Mouse (Mus musculus) CH12.LX (cell line): ENCODE measurements around the gene Gm20388. TPM values are rescaled to one million over a fixed set of nuclear protein-coding genes. Genes with fewer than 3 reads are reported as not detected.
"Not testable (repeated sequence)": the region's sequence is repeated elsewhere in the genome, so short reads cannot be mapped to it uniquely, and the experiment has no call there.

Source experiments
- DNase-seq: peaks from one replicate; pipeline ENCODE4 v3.0.0-alpha.2; 2013; ENCODE audit errors: extremely low read depth
- H3K27ac ChIP-seq: 2 replicates; pipeline ENCODE4 v1.5.1; 2012; ENCODE audit warnings: low read depth, mild to moderate bottlenecking, control low read depth, moderate library complexity; ENCODE audit not compliant: insufficient read depth
- H3K27me3 ChIP-seq: replicated peaks from 2 replicates; pipeline ENCODE3; 2012; ENCODE audit warnings: inconsistent platforms
- H3K36me3 ChIP-seq, 2 experiments: replicated peaks in 1 of 2; 2 replicates each; pipeline versions ENCODE3 to v1.6.1; 2012; ENCODE audit warnings: inconsistent platforms in 1 of 2, low read length in 1 of 2, mild to moderate bottlenecking in 1 of 2, mixed read lengths in 1 of 2, moderate library complexity in 1 of 2; ENCODE audit not compliant: control insufficient read depth in 1 of 2, insufficient read depth in 1 of 2
- H3K4me1 ChIP-seq, 2 experiments: 2 replicates each; pipeline ENCODE4 v1.6.1; 2012; ENCODE audit warnings: inconsistent platforms in 1 of 2, moderate library complexity in 1 of 2; ENCODE audit not compliant: insufficient read depth in 2 of 2, control insufficient read depth in 1 of 2
- H3K4me2 ChIP-seq: 2 replicates; pipeline ENCODE4 v1.6.1; 2012; ENCODE audit warnings: low read depth, mild to moderate bottlenecking, control low read depth; ENCODE audit not compliant: poor library complexity, insufficient read depth, severe bottlenecking
- H3K4me3 ChIP-seq, 3 experiments: fragments of 150-350 bp in 1 of 3; sonication (generic) in 1 of 3; replicated peaks in 1 of 3; 2 replicates each; pipeline versions ENCODE3 to v1.5.1; 2011 to 2012; ENCODE audit warnings: low read depth in 2 of 3, low read length in 2 of 3, mild to moderate bottlenecking in 2 of 3, moderate library complexity in 2 of 3, control low read depth in 1 of 3, improper control_type of control experiment in 1 of 3, inconsistent platforms in 1 of 3, mixed read lengths in 1 of 3; ENCODE audit not compliant: poor library complexity in 1 of 3
- H3K79me2 ChIP-seq: replicated peaks from 2 replicates; pipeline ENCODE4 v1.6.1; 2012; ENCODE audit warnings: mild to moderate bottlenecking, moderate library complexity; ENCODE audit not compliant: control insufficient read depth, poor library complexity, insufficient read depth, severe bottlenecking; ENCODE audit errors: extremely low read depth
- H3K9ac ChIP-seq: 2 replicates; pipeline ENCODE4 v1.6.1; 2012; ENCODE audit warnings: low read depth, mild to moderate bottlenecking, control low read depth, moderate library complexity; ENCODE audit not compliant: insufficient read depth
- H3K9me3 ChIP-seq: replicated peaks from 2 replicates; pipeline ENCODE3; 2012; ENCODE audit warnings: low read length, inconsistent platforms, mixed read lengths
- CHD1 ChIP-seq: IDR thresholded peaks from 2 replicates; pipeline ENCODE4 v1.6.1; 2012; ENCODE audit warnings: low read depth, low read length, improper control_type of control experiment, inconsistent platforms
- CHD2 ChIP-seq: IDR thresholded peaks from 2 replicates; pipeline ENCODE4 v1.6.1; 2011; ENCODE audit warnings: low read length, improper control_type of control experiment
- CTCF ChIP-seq, 2 experiments: IDR thresholded peaks in 1 of 2; conservative IDR thresholded peaks in 1 of 2; 2 replicates each; pipeline ENCODE4 v1.5.1; 2011 to 2012; ENCODE audit warnings: low read depth in 2 of 2, low read length in 2 of 2, improper control_type of control experiment in 1 of 2, inconsistent platforms in 1 of 2, mild to moderate bottlenecking in 1 of 2, moderate library complexity in 1 of 2
- ELF1 ChIP-seq: IDR thresholded peaks from 2 replicates; pipeline ENCODE4 v1.6.1; 2014; ENCODE audit warnings: low read depth, mild to moderate bottlenecking, inconsistent platforms, low read length, improper control_type of control experiment
- EP300 ChIP-seq: IDR thresholded peaks from 2 replicates; pipeline ENCODE4 v1.6.1; 2011; ENCODE audit warnings: low read length, improper control_type of control experiment
- ETS1 ChIP-seq: conservative IDR thresholded peaks from 2 replicates; pipeline ENCODE4 v1.6.1; 2012; ENCODE audit warnings: low read depth, mild to moderate bottlenecking, inconsistent platforms, low read length, improper control_type of control experiment, moderate library complexity
- HCFC1 ChIP-seq: IDR thresholded peaks from 2 replicates; pipeline ENCODE4 v1.6.1; 2012; ENCODE audit warnings: low read depth, mild to moderate bottlenecking, inconsistent platforms, low read length, improper control_type of control experiment
- JUND ChIP-seq: conservative IDR thresholded peaks from 2 replicates; pipeline ENCODE4 v1.6.1; 2011; ENCODE audit warnings: low read depth, low read length, improper control_type of control experiment
- MAFK ChIP-seq: IDR thresholded peaks from 2 replicates; pipeline ENCODE4 v1.6.1; 2011; ENCODE audit warnings: low read length, improper control_type of control experiment; ENCODE audit not compliant: insufficient replicate concordance
- MXI1 ChIP-seq: IDR thresholded peaks from 2 replicates; pipeline ENCODE4 v1.6.1; 2011; ENCODE audit warnings: mild to moderate bottlenecking, low read depth, low read length, improper control_type of control experiment
- NRF1 ChIP-seq: IDR thresholded peaks from 2 replicates; pipeline ENCODE4 v1.6.1; 2014; ENCODE audit warnings: low read depth, mild to moderate bottlenecking, inconsistent platforms, low read length, improper control_type of control experiment, moderate library complexity
- PAX5 ChIP-seq: IDR thresholded peaks from 2 replicates; pipeline ENCODE4 v1.6.1; 2012; ENCODE audit warnings: low read length, inconsistent platforms, mixed read lengths
- POLR2A ChIP-seq: IDR thresholded peaks from 2 replicates; pipeline ENCODE4 v1.6.1; 2011; ENCODE audit warnings: low read depth, mild to moderate bottlenecking, improper control_type of control experiment, low read length
- POLR2AphosphoS2 ChIP-seq: IDR thresholded peaks from 2 replicates; pipeline ENCODE4 v1.6.1; 2011; ENCODE audit warnings: low read depth, low read length, improper control_type of control experiment
- RAD21 ChIP-seq: IDR thresholded peaks from 2 replicates; pipeline ENCODE4 v1.6.1; 2011; ENCODE audit warnings: low read depth, mild to moderate bottlenecking, low read length, improper control_type of control experiment, moderate library complexity
- SIN3A ChIP-seq: IDR thresholded peaks from 2 replicates; pipeline ENCODE4 v1.6.1; 2012; ENCODE audit warnings: low read length, improper control_type of control experiment, inconsistent platforms
- UBTF ChIP-seq: IDR thresholded peaks from 2 replicates; pipeline ENCODE4 v1.6.1; 2012; ENCODE audit warnings: low read depth, mild to moderate bottlenecking, inconsistent platforms, low read length, improper control_type of control experiment, moderate library complexity
- USF1 ChIP-seq: IDR thresholded peaks from 2 replicates; pipeline ENCODE4 v1.6.1; 2014; ENCODE audit warnings: low read depth, mild to moderate bottlenecking, inconsistent platforms, low read length, improper control_type of control experiment
- ZC3H11A ChIP-seq: IDR thresholded peaks from 2 replicates; pipeline ENCODE4 v1.6.1; 2012; ENCODE audit warnings: low read depth, mild to moderate bottlenecking, inconsistent platforms, low read length, improper control_type of control experiment
- dilution Hi-C: fragments of 300-500 bp; cut with MboI; formaldehyde crosslinking; loops from 2 replicates; pipeline ENCODE4 v1.14.3; 2020; ENCODE audit warnings: low sequenced_read_pairs; ENCODE audit not compliant: extremely low pct_unique_long_range_greater_than_20kb, extremely low pct_ligation_motif_present
- in situ Hi-C: fragments of 300-500 bp; cut with MboI; formaldehyde crosslinking; loops from 3 replicates; pipeline ENCODE4 v1.14.3; 2019; ENCODE audit warnings: low sequenced_read_pairs, low pct_ligation_motif_present, low pct_unique_long_range_greater_than_20kb, mixed read lengths
- polyA plus RNA-seq: library from polyadenylated mRNA; unstranded; fragments of >175 nt; gene quantifications from 2 replicates; pipeline ENCODE4 v1.2.1, GENCODE M21; 2012; ENCODE audit warnings: low read depth; ENCODE audit not compliant: insufficient read length
- total RNA-seq, 2 experiments: library from RNA; depleted of rRNA; stranded (reverse); fragments of 300-350 nt in 1 of 2; fragments of >200 nt in 1 of 2; gene quantifications; 2 replicates each; pipeline ENCODE4 v1.2.3; 2012 to 2014

Gene Gm20388
- total and polyA plus RNA-seq, 3 experiments, result 14.8 to 26.3 (median 22.2) TPM

DNA sequence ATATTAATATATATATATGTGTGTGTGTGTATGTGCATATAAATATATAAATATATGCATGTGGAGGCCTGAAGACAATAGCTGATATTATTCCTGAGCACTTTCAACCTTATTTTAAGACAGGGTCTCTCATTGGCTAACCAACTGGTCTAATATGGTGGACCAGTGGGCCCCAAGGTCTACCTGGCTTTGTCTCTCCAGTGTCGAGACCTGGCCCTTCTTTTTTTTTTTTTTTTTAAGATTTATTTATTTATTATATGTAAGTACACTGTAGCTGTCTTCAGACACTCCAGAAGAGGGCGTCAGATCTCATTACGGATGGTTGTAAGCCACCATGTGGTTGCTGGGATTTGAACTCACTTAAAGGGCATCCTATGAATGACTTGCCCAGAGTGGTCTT lies 2721.5 kb downstream of the Gm20388 start:
- H3K79me2 ChIP-seq, H3K9me3 ChIP-seq, H3K27me3 ChIP-seq, DNase-seq, dilution Hi-C loops, H3K27ac ChIP-seq, H3K4me3 ChIP-seq, in situ Hi-C loops, H3K4me2 ChIP-seq, H3K9ac ChIP-seq: not testable (repeated sequence)
- Histone ChIP-seq H3K36me3 (peaks cover 67 to 88% of the 10 kb centered on the region in 2 experiments), H3K4me1 (peaks cover 5 to 12% of the 10 kb centered on the region in 2 experiments)
- 0 out of 4 replicates have a peak, but pooled peaks of 1 of the 2 experiments have one; percentile 5 for TF ChIP-seq CTCF (conservative IDR thresholded peaks at IDR 0.05 in 1 of 2, IDR thresholded peaks at IDR 0.05 in 1 of 2; ENCODE audit: low read depth in 2 of 2, low read length in 2 of 2)

DNA sequence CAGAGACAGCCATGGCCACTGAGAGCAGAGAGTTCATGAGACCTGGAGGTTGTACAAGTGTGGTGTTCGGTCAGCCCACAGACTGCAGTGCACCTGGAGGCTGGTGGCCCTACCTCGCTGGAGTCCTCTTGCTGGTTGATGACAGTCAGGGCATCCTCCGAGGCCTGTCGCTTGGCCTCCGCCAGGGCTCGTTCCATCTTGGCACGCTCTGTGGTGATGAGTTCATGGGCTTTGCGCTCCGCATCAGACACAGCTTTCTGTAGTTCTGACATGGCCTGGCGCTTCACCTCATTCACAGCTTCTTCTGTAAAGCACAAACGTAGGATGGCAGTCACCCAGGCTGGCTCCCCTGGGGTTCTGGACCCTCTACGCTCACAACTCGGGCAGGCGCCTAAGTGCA lies 2722.6 kb downstream of the Gm20388 start:
- no peaks in the 10 kb centered on the region for H3K9me3 ChIP-seq
- H3K27me3 ChIP-seq, result no peaks in the 10 kb centered on the region
- peaks cover 77 to 92% of the 10 kb centered on the region in 2 experiments for H3K36me3 ChIP-seq
- H3K79me2 ChIP-seq, result no peaks in the 10 kb centered on the region
- dilution Hi-C loops, result no loop called here
- TF ChIP-seq EP300 (no peak), JUND (no peak), POLR2AphosphoS2 (no peak), CHD2 (no peak), ZC3H11A (no peak), MAFK (no peak), MXI1 (no peak), SIN3A (no peak), ETS1 (no peak), RAD21 (no peak)
- TF ChIP-seq, all 38 proteins: peak for 0
- in situ Hi-C loops, result no loop called here
- H3K4me3 ChIP-seq, result no peak overlapping the region
- H3K4me1 ChIP-seq, result peaks cover 0 to 5% of the 10 kb centered on the region in 2 experiments; a peak in 1 of 4 replicates
- no peak overlapping the region for H3K27ac ChIP-seq
- no peak overlapping the region for H3K4me2 ChIP-seq
- H3K9ac ChIP-seq, result no peak overlapping the region
- DNase-seq, result no peak

DNA sequence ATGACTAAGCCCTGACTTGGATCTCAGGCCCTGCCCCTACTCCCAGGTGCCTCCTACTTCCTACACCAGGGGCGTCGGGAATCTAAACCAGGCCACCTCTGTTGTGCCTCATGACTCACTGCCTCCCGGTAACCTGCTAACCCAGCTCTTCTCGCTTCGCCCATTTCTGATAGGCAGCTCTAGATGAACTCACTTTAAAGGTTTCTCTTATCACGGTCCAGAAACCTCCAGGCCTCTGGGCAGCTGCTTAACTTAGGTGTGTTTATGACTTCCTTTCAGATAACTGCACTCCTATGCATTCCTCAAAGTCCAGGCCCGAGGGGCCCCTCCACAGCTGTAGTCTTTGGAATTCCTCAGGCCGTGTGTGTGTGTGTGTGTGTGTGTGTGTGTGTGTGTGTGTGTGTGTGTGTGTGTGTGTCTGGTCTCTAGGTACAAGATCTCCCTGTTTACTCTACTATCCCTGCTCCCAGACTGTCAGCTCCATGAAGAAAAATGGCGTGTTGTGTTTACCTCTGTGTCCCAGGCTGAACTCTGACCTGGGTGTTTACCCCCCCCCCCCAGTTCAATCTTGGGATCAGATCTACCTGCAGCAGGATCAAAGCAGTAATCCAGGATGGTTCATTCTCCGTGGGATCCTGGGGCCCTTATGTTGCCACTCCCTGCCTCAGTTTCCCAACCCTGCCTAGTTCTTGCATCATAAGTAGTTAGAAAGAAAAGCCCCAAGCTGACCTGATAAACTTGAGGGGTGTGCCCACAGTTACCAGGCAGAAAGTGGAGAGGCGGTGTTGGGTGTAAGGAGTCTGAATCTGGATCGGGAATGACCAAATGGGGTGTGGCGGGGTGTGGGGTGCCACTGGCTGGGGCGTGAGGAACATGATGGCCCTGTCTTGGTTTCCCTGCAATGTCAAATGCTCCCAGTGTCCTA lies 2725.5 kb downstream of the Gm20388 start:
- no peaks in the 10 kb centered on the region for H3K27me3 ChIP-seq
- TF ChIP-seq POLR2A (no peak), USF1 (no peak), NRF1 (no peak), UBTF (no peak), ZC3H11A (no peak), PAX5 (no peak), ELF1 (no peak), HCFC1 (no peak), CHD1 (no peak), CTCF (conservative IDR thresholded peaks at IDR 0.05 in 1 of 2, IDR thresholded peaks at IDR 0.05 in 1 of 2; ENCODE audit: low read depth in 2 of 2, low read length in 2 of 2) (no peak)
- no peak overlapping the region for H3K4me3 ChIP-seq
- in situ Hi-C loops, result no loop called here
- dilution Hi-C loops, result no loop called here
- H3K9ac ChIP-seq, result no peak overlapping the region
- DNase-seq, result no peak
- H3K4me2 ChIP-seq, result no peak overlapping the region
- peaks cover 0 to 5% of the 10 kb centered on the region in 2 experiments; a peak in 1 of 4 replicates for H3K4me1 ChIP-seq
- peaks cover 85 to 94% of the 10 kb centered on the region in 2 experiments for H3K36me3 ChIP-seq
- H3K9me3 ChIP-seq, result no peaks in the 10 kb centered on the region
- no peaks in the 10 kb centered on the region for H3K79me2 ChIP-seq
- H3K27ac ChIP-seq, result no peak overlapping the region
